Mouse (Mus musculus): Measurements from ENCODE around the gene Aqp2. TPM values are rescaled to one million over a fixed set of nuclear protein-coding genes. Genes with fewer than 3 reads are reported as not detected.

The Aqp2 gene
- polyA plus RNA-seq, 1 experiment from 2014 or later, result not detected

DNA sequence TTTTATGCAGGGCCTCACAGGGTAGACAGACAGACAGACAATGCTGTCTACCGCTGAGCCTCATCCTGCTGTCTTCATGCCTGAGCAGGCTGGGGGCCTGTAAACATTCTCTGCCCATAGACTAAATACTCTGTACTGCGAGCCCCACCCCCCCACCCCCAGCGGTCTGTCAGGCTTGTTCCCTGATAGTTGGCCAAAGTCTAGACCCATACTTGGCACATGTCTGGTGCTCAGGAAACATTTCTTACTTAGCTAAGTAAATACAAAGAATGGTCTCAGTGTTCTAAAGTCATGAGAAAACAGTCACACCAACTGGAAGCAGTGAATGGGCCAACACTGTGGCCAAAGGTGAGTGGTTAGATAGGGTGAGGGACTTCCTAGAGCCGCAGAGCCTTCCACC is 11.5 kb upstream of the Aqp2 start:
- no peaks in the 10 kb centered on the region for H3K9me3 ChIP-seq
- H3K4me1 ChIP-seq, result no peaks in the 10 kb centered on the region
- H3K4me3 ChIP-seq, result no peak overlapping the region
- H3K36me3 ChIP-seq, result no peaks in the 10 kb centered on the region
- WGBS, result 77% methylated on average over 4 of the region's 4 CpGs
- no peaks in the 10 kb centered on the region for H3K27me3 ChIP-seq
- H3K27ac ChIP-seq (replicated peaks), result no peak overlapping the region
- no peak overlapping the region for H3K4me2 ChIP-seq (replicated peaks)
- no peak for ATAC-seq (replicated peaks)
- H3K9ac ChIP-seq (replicated peaks), result no peak overlapping the region

DNA sequence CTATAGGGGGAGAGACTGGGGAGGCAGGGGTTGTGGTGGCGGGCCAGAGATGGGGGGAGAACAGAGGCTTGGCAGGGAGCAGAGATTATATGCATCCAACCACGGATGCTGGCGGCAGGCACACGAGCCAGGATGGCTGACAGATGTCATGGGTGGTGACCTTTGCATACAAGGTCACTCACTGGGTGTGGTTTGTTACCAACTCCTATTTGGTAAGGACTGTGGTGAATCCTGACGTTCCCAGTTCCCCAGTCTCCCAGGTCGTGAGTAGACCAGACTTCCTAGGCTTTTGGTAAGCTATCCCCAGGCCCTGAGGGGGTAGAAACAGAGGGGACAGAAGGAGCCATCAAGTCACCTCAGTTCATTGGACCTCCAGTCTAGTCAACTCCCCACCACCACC is 10.2 kb upstream of the Aqp2 start:
- WGBS, result 83% methylated on average over 6 of the region's 6 CpGs
- H3K27ac ChIP-seq (replicated peaks), result no peak overlapping the region
- no peak for ATAC-seq (replicated peaks)
- H3K4me3 ChIP-seq, result no peak overlapping the region
- H3K9ac ChIP-seq (replicated peaks), result no peak overlapping the region
- H3K36me3 ChIP-seq, result no peaks in the 10 kb centered on the region
- H3K4me1 ChIP-seq, result no peaks in the 10 kb centered on the region
- no peaks in the 10 kb centered on the region for H3K9me3 ChIP-seq
- H3K4me2 ChIP-seq (replicated peaks), result no peak overlapping the region
- H3K27me3 ChIP-seq, result no peaks in the 10 kb centered on the region

DNA sequence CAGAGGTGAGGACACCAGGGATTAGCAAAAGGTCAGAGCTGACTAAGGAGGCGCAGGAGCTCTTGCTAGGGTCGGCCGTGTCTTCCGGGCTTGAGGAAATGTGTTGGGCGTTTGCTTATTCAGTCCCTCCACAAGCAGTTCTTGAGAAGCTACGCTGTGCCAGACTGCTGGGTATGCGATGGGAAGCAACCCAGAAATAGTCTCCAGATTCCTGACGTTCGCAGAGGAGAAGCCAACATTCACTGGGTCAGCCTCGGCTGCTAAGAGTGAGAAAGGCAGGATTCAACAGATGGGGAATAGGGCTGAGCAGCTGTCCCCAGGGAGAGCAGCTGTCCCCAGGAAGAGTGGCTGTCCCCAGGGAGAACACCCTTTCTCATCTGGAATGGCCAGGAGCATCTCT is 9.7 kb upstream of the Aqp2 start:
- Histone ChIP-seq H3K36me3 (no peaks in the 10 kb centered on the region), H3K27ac (replicated peaks) (no peak overlapping the region), H3K9ac (replicated peaks) (no peak overlapping the region), H3K27me3 (no peaks in the 10 kb centered on the region), H3K4me1 (no peaks in the 10 kb centered on the region), H3K9me3 (no peaks in the 10 kb centered on the region), H3K4me3 (no peak overlapping the region), H3K4me2 (replicated peaks) (no peak overlapping the region)
- WGBS, result 78% methylated on average over 10 of the region's 10 CpGs
- ATAC-seq (replicated peaks), result no peak

DNA sequence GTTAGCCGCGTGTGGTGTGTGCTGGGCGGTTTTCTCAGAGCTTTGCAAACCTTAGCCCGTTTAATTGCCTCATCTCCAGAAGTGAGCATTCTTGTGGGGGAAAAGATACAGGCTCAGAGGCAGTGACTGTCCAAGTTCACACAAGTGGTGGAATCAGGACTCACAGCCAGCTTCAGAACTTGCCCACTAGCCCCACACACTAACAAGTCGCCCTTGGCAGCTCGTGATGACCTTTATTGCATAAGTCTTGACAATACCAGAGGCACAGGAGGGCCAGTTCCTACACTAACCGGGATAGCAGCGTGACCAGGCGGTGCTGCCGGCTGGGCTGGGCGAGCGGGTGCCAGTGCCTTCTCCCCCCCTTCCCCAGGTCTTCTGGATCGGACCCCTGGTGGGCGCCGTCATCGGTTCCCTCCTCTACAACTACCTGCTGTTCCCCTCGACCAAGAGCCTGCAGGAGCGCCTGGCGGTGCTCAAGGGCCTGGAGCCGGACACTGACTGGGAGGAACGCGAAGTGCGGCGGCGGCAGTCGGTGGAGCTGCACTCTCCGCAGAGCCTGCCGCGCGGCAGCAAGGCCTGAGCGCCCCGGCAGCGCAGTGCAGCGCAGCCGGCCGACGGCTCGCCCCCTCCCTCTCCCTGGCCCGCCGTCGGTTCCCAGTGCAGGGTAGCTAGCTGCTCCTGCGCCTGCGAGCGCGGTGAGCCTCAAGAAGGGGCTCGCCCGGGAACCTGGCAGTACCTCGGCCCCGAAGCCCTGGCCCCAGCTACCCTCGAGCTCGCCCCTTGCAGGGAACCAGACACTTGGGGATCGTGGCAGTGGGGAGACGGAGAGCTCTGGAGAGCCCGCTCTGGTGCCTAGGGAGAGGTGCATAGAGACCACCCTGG is 4.8 kb downstream of the Aqp2 start:
- H3K36me3 ChIP-seq, result no peaks in the 10 kb centered on the region
- peaks cover 59% of the 10 kb centered on the region for H3K27me3 ChIP-seq
- peak overlapping the region; percentile 40 for H3K4me2 ChIP-seq (replicated peaks)
- peaks cover 23% of the 10 kb centered on the region for H3K4me1 ChIP-seq
- no peak overlapping the region for H3K27ac ChIP-seq (replicated peaks)
- no peak; the same call in 1 of the 2 replicates for ATAC-seq (replicated peaks)
- H3K4me3 ChIP-seq, result peak overlapping the region; percentile 30
- H3K9me3 ChIP-seq, result no peaks in the 10 kb centered on the region
- H3K9ac ChIP-seq (replicated peaks), result peak overlapping the region; percentile 17
- WGBS, result 2% methylated on average over 50 of the region's 54 CpGs

DNA sequence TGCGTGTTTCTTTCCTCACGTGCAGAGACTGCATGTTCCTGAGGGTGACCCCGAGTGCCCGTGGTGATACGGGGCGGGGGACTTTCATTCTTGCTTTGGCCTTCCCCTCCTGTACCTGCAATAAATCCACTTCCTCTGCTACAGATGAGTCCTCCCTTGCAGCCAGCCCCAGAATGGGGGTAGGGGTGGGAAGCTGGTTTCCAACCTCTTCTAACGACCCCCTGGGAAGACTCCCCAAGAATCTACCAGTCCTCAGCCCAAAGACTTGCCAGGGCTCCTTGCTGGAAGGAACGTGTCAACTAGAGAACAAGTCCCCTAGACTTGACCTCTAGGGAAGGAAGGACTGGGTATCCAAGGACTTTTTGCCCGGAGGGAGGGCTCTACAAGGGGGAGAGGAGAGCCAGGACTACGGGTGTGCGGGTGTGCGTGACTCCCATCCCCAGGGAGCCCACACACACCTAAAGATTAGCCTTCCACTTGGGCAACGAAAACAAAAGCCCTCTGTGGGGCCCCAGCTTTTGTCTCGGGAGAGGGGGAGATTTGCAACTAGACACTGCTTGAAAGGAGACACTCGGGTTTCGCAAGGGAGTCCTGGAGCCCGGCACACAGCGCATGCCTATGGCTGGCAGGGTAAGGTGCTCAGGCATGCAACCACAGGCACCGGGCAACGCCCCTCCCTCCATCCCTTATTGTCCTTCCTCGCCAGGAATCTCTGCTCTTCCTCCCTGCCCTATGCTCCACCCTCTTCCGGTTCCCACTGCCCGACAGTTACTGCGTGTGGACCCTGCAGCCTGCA is 5.8 kb downstream of the Aqp2 start:
- peaks cover 23% of the 10 kb centered on the region for H3K4me1 ChIP-seq
- H3K9ac ChIP-seq (replicated peaks), result no peak overlapping the region; the same call in 1 of the 2 replicates
- 1% methylated on average over 24 of the region's 24 CpGs for WGBS
- peak overlapping the region; percentile 30 for H3K4me3 ChIP-seq
- no peak for ATAC-seq (replicated peaks)
- no peaks in the 10 kb centered on the region for H3K9me3 ChIP-seq
- H3K4me2 ChIP-seq (replicated peaks), result peak overlapping the region; percentile 40
- H3K36me3 ChIP-seq, result no peaks in the 10 kb centered on the region
- no peak overlapping the region for H3K27ac ChIP-seq (replicated peaks)
- peaks cover 68% of the 10 kb centered on the region for H3K27me3 ChIP-seq

DNA sequence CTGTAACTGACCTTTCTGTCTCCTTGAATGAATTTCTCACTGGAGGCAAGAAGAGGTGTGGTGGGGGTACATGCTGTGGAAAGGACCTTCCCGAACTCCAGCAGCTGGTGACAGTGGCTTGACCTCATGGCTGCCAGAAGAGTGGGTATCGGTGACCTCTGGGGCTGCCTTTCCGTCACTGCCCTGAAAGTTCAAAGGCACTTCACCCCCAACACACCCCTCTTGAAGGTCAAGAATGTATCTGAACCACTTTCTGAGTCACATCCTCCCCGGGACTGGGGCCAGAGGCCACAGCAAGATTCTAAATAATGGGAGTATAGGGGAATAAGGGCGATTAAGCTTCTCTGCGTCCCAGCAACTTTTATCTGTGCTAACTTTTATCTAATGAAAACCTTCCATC is 6.9 kb downstream of the Aqp2 start:
- Histone ChIP-seq H3K4me1 (peaks cover 28% of the 10 kb centered on the region), H3K27ac (replicated peaks) (no peak overlapping the region), H3K4me3 (no peak overlapping the region), H3K9me3 (no peaks in the 10 kb centered on the region), H3K27me3 (peaks cover 80% of the 10 kb centered on the region), H3K36me3 (no peaks in the 10 kb centered on the region), H3K9ac (replicated peaks) (no peak overlapping the region), H3K4me2 (replicated peaks) (no peak overlapping the region)
- 75% methylated on average over 6 of the region's 6 CpGs for WGBS
- no peak for ATAC-seq (replicated peaks)

DNA sequence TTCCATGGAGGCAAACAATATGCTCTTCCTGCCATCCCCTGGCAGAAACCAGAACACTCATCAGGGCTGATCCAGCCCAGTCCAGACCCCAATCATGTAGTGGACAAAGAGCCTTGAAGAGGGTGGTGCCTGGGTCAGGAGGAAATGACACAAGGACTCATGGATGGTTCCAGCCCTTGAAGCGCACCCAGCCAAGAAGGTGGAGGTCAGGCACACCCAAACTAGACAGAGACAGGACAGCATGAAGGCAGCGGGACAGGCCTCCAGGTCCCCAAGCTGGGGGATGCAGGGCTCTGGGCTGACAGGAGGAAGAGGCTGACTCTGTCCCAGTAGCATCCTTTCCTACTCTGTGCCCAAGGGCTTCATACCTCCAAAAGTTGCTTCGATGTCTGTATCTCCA is 7.7 kb downstream of the Aqp2 start:
- Histone ChIP-seq H3K4me3 (no peak overlapping the region), H3K9ac (replicated peaks) (no peak overlapping the region), H3K27me3 (peaks cover 87% of the 10 kb centered on the region), H3K36me3 (no peaks in the 10 kb centered on the region), H3K4me2 (replicated peaks) (no peak overlapping the region), H3K9me3 (no peaks in the 10 kb centered on the region), H3K4me1 (peaks cover 28% of the 10 kb centered on the region), H3K27ac (replicated peaks) (no peak overlapping the region)
- no peak for ATAC-seq (replicated peaks)
- WGBS, result 93% methylated on average over 3 of the region's 3 CpGs

DNA sequence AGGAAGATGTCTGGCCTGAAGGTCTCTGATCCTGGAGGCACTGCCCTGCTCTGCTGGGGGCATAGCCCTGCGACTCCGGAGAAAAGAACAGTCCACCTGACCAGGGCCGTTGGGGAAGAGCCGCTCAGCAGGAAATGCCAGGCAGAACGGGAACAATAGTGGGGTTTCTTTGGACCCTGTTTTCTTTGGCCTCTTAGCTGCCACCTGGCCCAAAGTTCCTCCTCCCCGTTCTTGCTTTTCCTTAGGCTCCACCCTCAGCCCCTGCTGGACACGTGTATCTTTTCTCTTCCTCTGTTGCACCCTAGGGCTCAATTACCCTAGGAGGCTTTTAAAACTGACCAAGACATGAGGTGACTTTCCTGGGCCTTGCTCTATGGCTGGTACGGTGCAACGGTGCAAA is 10.4 kb downstream of the Aqp2 start:
- no peak overlapping the region for H3K9ac ChIP-seq (replicated peaks)
- WGBS, result 1% methylated on average over 9 of the region's 9 CpGs

DNA sequence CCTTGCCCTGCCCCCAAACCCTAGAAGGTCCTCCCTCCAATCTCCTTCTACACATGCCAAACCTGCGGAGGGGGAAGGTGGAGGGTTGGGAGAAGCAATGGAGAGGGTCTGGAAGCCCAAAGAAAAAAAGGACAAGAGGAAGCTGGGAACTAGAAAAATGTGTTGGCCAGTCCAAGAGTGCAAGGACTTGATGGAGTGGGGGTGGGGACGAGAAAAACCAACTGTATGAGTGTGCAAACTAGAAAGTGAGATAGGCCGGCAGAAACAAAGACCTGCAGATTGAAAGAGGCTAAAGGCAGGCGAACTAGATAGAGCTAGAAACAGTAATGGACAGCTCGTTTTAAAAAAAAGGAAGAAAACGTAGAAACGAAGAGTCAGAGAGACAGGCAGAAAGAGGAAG is 10.8 kb downstream of the Aqp2 start:
- peaks cover 95% of the 10 kb centered on the region for H3K27me3 ChIP-seq
- H3K36me3 ChIP-seq, result no peaks in the 10 kb centered on the region
- no peak overlapping the region for H3K9ac ChIP-seq (replicated peaks)
- H3K27ac ChIP-seq (replicated peaks), result no peak overlapping the region
- 14% methylated on average over 7 of the region's 7 CpGs for whole genome bisulfite sequencing
- no peaks in the 10 kb centered on the region for H3K9me3 ChIP-seq
- peaks cover 9% of the 10 kb centered on the region for H3K4me1 ChIP-seq
- H3K4me3 ChIP-seq, result no peak overlapping the region
- no peak overlapping the region for H3K4me2 ChIP-seq (replicated peaks)
- ATAC-seq (replicated peaks), result no peak

More for the DNA sequence above, 10.4 kb downstream of the Aqp2 start:
- Histone ChIP-seq H3K27ac (replicated peaks) (no peak overlapping the region), H3K4me3 (no peak overlapping the region), H3K4me2 (replicated peaks) (no peak overlapping the region), H3K4me1 (peaks cover 13% of the 10 kb centered on the region), H3K27me3 (peaks cover 96% of the 10 kb centered on the region), H3K36me3 (no peaks in the 10 kb centered on the region), H3K9me3 (no peaks in the 10 kb centered on the region)
- no peak for ATAC-seq (replicated peaks)

DNA sequence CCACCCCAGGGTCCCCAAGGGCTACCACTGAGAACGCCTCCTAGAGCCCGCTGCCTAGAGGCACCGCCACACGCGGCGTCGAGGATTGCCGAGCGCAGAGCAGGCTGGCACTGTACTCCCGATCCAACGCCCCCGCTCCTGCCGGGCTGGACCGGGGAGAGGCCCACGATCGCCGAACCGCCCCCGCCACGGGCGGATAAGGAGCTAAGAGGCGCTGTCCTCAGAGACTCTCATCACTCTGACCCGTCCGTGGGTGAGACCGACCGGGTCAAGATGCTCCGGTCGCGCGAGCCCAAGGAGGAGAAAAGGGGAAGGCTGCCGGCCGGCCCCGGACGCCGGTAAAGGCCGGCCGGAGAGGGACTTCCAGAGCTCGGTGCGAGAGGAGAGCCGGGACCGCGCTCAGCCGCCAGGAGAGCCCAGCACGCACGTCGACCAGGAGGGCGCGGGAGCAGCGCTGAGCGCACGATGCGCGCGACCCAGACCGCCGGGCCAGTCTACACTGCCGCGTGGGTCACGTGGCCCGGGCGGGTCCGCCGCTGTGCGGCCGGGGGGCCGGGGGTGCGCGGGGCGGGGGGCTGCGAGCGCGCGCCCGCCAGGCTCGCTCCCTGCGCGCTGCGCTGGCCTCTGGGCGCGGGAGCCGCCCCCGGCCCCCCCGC is 11.7 kb downstream of the Aqp2 start, which contains the start of gene Aqp5:
Aqp5 (plus strand) TSS at position 354 of the 656 bp plus-strand sequence.
- Histone ChIP-seq H3K4me1 (peaks cover 5% of the 10 kb centered on the region), H3K27ac (replicated peaks) (no peak within 1 kb of the TSS), H3K36me3 (no peaks in the 10 kb centered on the region), H3K9ac (replicated peaks) (peak within 1 kb of the TSS; percentile 10), H3K27me3 (peaks cover 95% of the 10 kb centered on the region), H3K9me3 (no peaks in the 10 kb centered on the region), H3K4me3 (peak within 1 kb of the TSS; percentile 41), H3K4me2 (replicated peaks) (peak within 1 kb of the TSS; percentile 49)
- ATAC-seq (replicated peaks), result peak; percentile 55; the same call in 1 of the 2 replicates
- 1% methylated on average over 49 of the region's 83 CpGs for WGBS

DNA sequence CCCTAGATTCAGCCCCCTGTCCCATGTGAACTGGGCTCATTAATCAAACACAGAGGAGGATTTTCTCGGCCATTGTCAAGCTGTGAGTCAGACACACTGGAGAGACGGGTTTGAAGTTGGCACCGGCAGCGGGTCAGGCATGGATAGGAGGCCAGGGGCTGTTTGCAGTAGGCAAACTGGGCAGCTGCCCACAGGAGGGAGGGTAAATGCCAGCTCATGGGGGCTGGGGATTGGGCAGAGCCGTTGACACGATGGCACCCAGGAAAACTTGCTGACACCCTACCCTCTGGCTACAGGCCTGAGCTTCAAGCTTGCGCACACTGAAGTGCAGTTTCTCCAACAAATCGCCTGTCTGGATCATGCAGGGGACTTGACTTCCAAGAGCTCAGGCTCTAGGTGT is 13.3 kb downstream of the Aqp2 start:
- no peaks in the 10 kb centered on the region for H3K36me3 ChIP-seq
- H3K27me3 ChIP-seq, result peaks cover 78% of the 10 kb centered on the region
- H3K27ac ChIP-seq (replicated peaks), result no peak overlapping the region
- no peaks in the 10 kb centered on the region for H3K9me3 ChIP-seq
- H3K9ac ChIP-seq (replicated peaks), result no peak overlapping the region
- no peak overlapping the region for H3K4me3 ChIP-seq
- H3K4me2 ChIP-seq (replicated peaks), result no peak overlapping the region
- no peak for ATAC-seq (replicated peaks)
- H3K4me1 ChIP-seq, result peaks cover 14% of the 10 kb centered on the region
- WGBS, result 51% methylated on average over 8 of the region's 8 CpGs

DNA sequence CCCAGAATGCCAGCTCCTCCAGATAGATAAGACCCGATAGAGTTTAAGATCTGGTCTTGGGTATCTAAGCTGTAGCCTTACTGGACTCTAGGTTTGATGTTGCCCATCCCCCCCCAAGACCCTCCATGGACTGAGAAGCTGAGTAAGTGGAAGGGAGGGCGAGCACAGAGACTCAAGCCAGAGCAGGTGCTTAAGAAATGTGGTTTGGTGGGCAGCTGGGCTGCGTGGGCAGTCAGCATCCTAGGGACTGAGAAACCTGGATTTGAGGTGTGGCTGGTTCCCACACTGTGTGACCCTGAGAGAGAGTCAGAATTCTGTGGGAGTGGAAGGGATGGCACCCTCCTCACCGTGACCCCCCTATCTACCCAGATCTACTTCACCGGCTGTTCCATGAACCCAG is 14.0 kb downstream of the Aqp2 start:
- WGBS, result 90% methylated on average over 5 of the region's 5 CpGs
- ATAC-seq (replicated peaks), result no peak
- H3K9ac ChIP-seq (replicated peaks), result no peak overlapping the region
- no peak overlapping the region for H3K4me2 ChIP-seq (replicated peaks)
- H3K9me3 ChIP-seq, result no peaks in the 10 kb centered on the region
- H3K27me3 ChIP-seq, result peaks cover 72% of the 10 kb centered on the region
- H3K4me3 ChIP-seq, result no peak overlapping the region
- peaks cover 14% of the 10 kb centered on the region for H3K4me1 ChIP-seq
- no peak overlapping the region for H3K27ac ChIP-seq (replicated peaks)
- no peaks in the 10 kb centered on the region for H3K36me3 ChIP-seq
